Mouse (Mus musculus) retina, adult 2 months (tissue): ENCODE measurements at regions not wholly inside any gene's neighbourhood (a gene's known extent, or its start where the extent isn't known, plus 50 kb on each side); places are given as distances from the start of the nearest gene placed in this dataset.

Experiments used
- DNase-seq: peaks from one replicate; pipeline ENCODE4 v3.0.0-alpha.2; 2012; ENCODE audit warnings: low read depth, low spot score

DNA sequence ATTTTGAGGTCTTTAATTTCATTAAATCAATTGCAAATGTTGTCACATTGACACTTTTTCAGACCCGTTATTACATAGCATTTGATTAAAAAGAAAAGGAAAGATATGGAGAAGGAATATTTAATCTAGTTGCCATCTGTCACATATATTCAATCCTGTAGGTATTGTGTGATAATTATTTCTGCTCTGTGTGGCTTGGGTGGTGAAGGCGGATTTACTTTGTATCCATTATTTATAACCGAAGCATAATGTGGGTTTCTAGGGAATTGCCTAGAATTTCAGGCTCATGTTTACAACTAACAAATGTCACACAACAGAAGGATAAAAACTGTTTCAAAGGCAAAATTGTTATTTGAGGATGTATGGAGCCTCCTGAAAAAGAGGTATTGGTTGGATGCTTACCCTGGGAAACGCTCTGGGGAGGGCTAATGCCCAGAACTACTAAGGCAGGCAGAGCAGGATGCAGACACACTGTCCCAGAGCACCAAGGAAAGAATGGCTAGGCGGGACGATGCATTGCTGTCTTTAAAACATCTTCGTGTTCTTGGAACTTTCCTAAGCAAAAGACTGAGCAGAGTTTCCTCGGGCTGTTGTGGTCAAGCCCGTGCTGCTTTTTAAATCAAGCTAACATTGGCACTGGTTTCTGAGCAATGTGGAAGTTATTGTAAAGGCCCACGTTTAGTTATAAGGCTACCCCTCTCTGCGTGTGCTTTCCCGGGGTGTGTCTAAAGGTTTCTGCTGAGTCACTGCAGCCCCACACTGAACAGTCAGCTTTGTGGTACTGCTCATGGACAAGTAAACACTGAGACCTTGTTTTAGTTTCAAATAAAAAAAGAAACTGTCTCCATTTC is 105.8 kb upstream of the Sgk1 start:
- DNase-seq, result no peak

DNA sequence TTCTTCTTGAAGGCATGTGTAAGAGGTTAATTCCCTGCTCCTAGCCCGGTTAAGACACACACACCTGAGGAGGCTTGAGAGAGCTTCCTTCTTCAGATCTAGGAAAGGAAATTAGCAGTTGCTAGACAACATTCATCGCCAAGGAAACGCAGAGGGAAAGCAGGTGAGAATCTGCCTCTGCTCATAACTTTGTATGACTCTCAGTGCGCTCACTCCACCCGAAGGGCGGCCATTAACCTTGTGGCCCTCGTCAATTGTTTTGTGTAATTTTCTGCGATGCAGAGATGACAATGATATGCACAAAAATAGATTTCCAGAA is 105.3 kb upstream of the Sgk1 start:
- DNase-seq, result no peak

DNA sequence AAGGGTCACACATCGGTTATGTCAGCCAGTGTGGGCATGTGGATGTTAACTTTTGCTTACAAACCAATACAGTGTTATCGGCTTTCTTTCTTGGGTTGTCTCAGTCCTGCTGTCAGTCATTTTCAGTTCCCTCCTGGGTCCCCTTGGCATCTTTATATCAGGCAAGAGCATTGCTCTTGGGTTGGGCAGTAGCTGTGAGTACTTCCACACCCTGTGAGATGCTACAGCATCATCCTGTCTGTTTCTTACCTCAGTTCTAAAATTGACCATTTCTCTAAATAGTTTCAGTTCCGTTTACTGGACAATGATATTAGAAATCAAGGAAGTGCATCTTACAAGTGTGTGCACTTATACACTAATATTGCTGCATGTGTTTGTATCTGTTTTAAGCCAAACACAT is 104.9 kb upstream of the Sgk1 start:
- no peak for DNase-seq

DNA sequence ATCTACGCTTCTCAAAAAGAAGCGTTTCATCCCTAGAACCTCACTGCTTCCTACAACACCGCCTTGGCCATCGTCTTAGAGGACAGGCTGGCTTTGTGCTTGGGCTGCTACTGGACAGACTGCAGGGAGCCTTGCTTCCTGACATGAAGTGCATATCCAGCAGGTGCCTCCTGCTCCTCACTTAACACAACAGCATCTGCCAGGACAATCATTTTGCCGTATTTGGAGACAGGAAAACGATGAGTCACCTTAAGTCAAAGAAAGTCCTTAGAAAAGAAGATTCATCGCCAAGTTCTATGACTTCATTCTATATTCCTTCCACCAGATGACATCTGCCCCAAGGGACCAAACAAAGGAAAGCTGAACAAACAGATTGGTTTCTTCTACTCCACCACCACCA is 98.5 kb upstream of the Sgk1 start:
- no peak for DNase-seq

DNA sequence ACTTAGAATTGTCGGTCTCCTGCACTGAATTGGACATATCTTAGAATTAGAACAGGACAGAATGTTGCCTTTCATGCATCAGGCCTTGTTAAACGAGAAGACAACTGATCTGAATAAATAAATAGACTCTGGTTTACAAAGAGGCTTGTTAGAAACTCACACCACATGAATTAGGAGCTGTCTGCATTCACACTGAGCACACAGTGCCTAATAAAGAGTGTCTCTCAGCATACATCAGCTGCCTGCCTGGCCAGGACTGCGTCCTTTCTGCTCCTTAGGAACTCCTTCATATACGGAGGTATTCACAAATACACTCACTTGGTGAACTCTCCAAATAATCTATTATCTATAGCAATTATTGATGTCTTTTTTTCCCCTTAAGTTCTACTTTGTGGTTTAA is 96.9 kb upstream of the Sgk1 start:
- no peak for DNase-seq

DNA sequence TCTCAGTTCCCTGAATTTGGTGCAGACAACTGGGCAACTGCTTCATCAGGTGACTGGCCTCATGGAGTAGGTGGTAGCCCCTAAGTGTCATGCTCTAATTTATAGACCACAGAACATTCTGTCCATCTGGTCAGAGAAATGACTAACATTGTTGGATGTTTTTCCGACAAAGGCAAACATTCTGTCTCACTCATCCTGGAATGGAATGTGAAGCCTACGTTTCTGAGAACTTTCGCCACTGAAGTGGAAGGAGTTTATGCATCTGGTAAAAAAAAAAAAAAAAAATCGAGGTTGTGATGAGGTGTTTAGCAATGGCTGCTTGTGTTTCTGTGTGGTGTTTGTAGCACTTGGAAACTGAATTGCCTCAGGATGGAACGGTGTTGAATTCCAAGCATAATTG is 96.2 kb upstream of the Sgk1 start:
- no peak for DNase-seq

DNA sequence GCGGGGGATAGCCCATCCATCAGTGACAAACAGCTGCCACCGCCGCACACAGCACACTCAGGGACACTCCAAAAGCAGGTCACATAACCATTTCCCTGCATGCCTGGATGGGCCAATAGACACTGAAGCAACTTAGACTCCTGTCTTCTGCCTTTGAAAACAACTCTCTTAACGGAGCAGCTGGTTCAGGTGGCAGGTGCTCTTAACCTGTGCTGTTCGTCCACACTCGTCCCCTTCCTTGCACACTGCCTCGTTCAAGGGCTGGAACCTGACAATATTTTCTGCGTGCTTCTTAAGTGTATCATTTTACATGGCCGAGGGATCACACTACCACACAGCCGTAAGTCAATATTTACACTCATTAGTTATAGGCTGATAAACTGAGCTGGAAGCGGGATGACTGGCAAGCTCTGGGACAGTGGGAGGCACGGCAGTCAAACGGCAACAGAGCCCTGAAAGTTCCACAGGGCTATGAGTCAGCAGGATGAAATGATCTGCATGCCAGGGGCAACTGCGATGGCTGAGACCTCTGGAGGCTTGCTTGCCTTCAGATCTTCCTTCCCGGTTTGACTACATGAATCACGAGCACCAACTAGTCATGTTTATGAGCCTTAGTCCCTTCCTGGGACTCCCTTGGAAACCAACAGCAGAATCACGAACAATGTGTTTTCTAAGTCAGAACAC is 92.0 kb upstream of the Sgk1 start:
- DNase-seq, result no peak

DNA sequence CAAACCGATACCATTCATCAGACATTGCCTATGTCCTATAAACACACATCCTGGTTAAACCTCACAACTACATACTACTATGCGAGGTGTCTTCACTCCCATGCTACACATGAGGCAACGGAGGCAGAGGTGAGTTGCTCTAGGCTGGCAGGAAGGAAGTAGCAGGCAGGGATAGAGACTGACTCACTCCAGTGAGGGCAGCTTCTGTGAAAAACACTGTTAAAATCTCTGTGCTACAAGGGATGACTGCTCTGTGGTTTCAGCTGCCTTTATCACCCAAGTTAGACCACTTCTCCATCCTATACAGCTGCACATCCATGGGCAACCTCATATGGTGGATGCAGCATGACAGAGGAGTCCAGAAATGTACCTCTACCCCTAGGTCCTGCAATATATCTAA is 91.0 kb upstream of the Sgk1 start:
- no peak for DNase-seq

DNA sequence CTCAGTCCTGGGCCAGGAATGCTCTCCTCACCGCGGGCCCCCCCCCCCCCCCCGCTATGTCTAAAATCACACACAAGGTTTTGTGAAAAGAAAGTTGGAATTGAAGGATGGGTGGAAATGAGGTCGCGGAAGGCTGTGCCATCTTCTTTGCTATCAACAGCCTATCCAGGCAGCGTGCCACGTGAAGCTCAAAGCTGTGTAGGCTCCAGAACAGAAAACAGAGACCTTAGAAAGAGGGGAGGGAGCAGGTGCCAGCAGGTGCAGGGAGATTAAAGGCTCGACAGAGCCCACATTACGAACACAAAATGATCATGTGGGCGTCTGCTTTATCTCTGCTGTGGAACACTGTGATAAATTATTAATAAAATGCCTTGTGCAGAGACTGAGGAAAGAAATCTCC is 89.6 kb upstream of the Sgk1 start:
- DNase-seq, result no peak

DNA sequence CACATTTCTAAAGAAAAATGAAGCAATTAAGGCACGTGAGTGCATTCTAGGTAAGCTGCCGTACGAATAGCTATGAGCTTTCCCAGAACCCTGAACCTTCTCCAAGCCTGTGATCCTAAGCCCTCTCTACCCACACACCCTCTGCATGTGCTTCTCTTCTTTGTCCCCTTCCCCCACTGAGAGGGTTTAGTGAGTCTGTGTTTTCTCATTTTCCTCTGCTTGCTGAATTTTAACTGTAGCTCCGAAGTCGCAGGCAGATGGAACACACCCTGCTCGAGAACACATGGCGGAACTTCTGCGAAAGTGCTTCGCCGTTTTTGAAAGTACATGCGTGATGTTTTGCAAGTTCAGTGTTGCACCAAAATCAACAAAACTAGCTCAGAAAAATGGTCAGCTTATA is 88.3 kb upstream of the Sgk1 start:
- DNase-seq, result no peak

DNA sequence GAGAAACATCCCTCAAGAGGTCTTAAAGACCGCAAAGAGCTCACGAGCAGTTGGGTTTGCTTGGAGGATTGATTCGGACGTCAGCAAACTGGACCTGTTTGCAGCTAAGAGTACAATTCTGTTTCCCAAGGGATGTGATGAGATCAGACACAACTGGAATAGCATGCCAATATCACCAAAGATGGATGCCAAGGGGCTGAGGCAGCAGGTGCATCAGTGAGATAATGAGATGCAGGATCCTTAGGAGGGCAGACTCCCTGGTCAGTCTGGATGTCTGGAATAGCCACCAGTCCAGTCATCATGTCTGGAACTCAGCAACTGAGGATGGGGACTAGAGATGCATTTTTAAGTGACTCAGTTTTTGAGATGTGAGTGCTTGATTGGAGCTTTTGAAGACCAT is 85.6 kb upstream of the Sgk1 start:
- no peak for DNase-seq

DNA sequence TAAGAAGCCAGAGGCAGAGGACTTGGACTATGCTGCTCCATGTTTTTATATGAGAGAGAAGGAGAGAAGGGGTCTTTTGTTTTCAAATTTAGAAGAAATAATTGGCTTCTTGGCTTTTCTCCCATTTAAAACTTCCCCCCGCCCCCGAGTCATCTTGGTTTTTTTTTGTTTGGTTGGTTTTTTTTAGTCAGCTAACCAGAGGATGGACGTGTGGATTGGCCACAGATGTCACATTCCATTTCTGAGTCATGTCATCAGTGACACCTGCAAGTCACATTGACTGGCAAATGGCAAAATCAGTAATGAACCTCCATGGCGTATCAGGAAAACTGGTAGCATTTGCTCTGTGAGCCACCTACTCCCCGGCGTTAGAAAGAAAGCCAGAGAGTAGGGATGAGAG is 83.9 kb upstream of the Sgk1 start:
- DNase-seq, result no peak

DNA sequence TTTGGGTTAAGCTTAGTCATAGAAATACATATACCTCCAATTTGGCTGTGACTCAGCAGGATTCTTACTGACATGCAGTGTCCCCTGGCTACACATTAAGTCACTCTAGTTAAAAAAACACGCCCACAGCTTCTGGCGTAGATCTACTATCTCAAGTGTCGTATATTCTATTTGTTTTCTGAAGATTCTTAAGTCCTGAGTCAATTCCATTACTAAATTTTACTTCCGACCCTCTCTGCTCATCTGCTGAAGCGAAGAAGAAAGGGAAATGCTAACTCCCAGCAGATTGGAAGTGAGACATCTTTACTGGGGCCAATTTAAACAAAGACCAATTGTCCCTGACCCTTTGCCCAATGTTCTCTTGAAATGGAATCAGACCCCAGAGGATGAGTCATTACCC is 80.4 kb upstream of the Sgk1 start:
- no peak for DNase-seq

DNA sequence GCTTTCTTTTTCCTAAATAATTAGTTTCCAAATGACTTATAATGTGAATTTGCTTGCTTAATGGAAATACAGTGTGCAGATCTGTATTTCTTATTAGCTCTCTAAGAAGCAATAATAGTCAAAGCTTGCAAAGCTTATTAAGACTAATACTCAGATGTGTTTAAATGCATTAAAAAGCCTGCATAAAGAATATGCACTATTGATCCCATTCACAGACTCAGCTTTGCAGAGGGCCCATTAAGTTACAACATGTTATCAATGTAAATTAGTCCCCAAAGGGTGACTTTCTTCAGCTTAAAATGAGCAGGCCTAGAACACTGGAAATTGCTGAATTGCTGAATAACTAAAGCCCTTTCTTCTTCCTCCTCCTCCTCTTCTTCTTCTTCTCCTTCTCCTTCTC is 78.8 kb upstream of the Sgk1 start:
- DNase-seq, result no peak

DNA sequence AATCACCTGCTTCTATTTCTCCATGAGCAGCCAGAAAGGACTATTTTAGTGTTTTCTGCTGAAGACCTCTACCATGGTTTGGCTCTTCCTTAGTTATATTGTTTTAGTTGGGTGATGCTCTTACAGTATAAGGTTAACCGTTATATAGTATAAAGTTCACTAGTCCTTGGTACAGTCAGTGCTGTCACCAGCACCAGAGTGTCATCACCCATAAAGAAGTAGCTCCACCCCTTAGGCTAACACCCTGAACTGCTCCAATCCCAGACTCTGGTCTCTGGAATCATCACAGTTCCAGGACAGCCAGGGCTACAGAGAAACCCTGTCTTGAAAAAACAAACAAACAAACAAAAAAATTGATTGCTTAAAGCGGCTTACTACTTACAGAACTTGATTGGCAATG is 77.2 kb upstream of the Sgk1 start:
- no peak for DNase-seq

DNA sequence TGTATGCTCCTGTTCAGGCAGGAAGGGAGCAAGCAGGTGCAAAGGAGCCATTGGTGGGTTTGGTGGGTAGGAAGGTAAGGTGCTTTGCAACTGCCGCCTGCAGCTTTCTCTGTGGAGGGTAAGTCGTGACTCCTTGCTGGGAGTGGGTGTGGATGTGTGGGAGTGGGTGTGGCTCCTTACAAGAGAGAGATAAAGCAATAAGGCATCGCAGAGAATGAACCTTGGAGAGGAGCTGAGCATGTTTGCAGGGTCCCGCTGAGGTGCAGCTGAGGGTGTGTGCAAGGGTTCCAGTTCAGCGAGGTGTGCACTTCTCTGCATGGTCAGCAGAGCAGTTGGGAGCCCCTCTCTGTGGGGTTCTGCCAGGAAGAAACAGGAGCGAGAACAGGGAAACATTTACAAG is 76.4 kb upstream of the Sgk1 start:
- DNase-seq, result no peak

DNA sequence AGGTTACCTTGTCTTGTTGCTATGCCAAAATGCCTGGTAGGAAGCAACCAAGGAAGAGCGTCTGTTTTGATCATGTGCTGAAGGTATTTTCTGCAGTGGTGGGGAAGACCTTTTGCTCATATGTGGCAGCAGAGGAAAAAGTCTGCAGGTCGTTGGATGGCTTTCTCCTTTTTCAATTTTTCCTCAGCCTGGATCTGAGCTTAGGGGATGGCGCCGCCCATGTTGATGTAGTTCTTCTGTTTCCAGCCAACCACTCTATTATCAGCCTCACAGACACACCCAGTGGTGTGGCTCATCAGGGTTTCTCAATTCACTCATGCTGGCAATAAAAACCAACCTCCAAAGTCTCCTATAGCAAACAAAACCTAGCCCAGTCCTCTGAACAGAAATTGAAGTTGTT is 75.3 kb upstream of the Sgk1 start:
- no peak for DNase-seq

DNA sequence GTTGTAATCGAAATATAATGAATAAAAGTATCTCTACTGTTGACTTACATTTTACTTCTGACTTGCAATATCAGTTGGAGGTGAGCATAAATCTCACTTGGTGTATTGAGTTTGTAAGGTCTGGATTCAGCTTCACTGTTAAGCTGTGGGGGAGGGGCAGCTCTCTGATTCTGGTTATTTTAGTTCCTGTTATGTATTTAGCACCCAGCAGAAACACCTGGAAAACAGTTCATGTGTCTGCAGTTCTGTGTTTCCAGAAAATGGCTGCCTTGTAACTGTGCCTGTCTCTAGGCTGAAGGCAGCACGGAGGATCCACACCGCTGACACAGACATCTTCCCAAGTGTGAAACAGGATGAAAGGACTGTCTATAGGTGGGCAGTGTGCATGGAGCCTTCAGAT is 62.3 kb upstream of the Sgk1 start:
- no peak for DNase-seq

DNA sequence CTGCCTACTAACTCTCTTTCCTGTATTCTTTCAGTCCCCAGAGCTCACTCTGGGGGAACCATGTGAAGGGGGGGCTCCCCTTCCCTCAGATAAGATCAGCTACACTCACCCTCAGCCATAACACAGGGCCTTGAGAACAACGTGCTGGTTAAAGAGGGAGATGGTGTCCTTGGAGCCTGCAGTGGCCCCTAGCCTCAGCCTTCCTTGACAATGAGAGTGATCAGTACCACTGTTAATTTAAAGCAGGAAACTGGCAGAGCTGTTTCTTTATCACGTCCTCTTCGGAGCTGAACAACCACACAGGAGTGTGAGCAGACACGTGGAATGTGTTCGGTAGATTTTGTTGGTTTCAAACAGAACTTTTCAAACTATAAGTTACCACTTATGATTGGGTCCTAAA is 60.6 kb upstream of the Sgk1 start:
- DNase-seq, result no peak

DNA sequence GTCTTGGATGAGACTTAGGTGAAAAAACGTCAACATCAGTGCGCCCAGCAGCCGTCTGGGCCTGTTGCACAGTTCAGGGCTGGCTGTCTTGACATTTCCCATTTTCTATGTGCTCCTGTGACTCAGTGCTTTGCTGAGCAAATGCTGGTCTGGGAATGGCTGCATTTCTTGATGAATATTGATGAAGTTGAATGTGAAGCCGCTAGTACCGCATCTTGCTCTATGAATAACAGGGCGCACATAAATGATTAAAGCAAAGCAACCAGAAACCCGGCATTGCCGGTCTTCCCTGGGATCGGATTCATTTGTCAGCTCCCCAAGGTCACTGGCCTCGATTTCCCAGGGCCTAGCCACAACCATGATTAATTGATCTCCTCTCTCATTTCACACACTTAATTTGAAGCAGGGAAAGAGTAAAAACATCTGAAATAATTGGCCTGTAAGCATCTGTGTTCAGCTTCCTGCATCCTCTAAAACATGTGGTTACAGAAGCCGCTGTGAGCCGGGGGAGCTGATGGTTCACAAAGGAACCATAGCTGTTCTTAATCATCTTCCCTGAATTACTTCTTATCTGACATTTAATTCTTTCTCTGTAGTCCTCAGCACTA is 57.5 kb upstream of the Sgk1 start:
- DNase-seq, result no peak

DNA sequence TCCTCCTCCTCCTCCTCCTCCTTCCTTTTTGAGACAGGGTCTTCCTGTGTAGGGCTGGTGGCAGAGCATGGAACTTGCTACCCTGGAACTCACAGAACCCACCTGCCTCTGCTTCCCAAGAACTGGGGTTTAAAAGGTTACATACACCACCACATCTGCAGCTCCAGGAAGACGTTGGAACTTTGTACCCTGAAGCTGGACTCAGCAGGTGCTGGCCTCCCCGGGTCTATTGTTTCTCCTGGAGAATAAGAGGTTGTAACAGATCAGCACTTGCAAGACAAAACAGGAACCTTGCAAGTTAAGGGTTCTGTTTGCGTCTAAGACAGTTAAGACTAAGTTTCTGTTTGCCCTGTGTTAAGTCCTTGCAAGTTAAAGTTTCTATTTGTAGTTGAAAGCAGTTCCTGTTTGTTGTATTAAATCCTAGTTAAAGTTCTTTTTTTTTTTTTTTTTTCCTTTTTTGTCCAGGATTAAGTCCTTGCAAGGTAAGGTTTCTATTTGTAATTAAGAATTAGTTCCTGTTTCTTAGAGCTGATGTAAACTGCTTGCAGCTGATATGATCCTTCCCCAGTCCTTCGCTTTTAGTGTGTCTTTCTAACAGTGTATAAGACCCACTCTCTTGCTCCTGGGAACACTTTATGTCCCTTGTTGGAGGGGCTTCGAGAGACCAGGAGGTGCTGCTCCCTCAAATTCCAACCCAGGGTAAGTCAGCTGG is 55.0 kb upstream of the Sgk1 start:
- DNase-seq, result no peak

DNA sequence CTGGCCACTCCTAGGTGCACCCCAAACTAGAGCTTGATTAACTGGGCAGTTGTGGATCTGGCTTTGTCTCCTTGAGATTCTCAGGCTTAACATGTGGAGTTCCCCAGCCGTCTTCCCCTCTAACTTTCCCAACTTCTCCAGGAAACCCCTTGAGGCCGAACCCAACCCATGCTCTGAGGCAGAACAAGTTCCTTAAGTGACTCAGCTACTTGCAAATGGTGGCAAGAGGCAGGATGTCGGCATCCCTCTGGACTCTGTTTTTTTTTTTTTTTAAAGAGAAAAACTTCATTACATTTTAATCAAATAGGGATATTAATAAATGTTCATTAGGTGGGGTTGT is 54.5 kb upstream of the Sgk1 start:
- no peak for DNase-seq
